In the genomic region with DNA sequence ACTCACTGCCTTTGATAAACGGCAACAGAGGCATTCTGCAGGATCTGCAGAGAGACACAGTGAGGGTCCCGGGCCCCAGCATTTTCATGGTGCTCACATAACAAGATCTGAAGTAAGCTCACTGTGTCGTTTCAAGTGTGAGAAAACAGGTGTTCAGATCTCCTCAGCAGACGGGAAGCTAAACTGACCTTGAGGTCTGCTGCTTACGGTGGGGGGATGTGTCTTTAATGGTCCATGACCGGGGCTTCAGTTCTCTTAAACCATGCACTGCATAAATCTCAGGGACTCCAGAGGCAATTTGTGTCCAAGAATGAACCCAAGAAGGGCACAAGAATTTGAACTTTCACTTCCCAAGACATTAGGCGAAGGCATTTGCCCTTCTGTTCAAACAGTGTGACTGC, we compare ENCODE assay signal across 11 mouse cellular contexts.
A peak's percentile ranks its signal among the peaks of the same experiment; 100 is the strongest.
DNase-seq lines count a peak whose midpoint lies in the region; ATAC-seq and TF ChIP-seq lines count a peak whose summit lies in the region.
"Had no signal": no experiment of that assay in that cellular context is flagged by ENCODE, and none has a peak within 500 bp of the region (broad histone marks: within the 10 kb centered on the region; RNA-seq: fewer than 3 reads in every experiment).

No protein-coding gene starts in this region.

- H3K4me1 ChIP-seq in lung, adult 2 months (ENCODE audit: control insufficient read depth, insufficient read depth, low read length), result no peaks in the 10 kb centered on the region
- 0 out of 2 replicates have a peak, but pooled peaks cover 3% of the 10 kb centered on the region for H3K4me1 ChIP-seq in kidney, postnatal 0 days (replicated peaks; ENCODE audit: insufficient read depth, low read length)
- no peaks in the 10 kb centered on the region for H3K4me1 ChIP-seq in neural tube, embryonic 11.5 days (ENCODE audit: control insufficient read depth, insufficient read depth, low read length)
- H3K4me1 ChIP-seq: hindbrain, embryonic 15.5 days had no signal

- peak; percentile 5 for DNase-seq in lung, postnatal 25 days (ENCODE audit: low spot score)
- DNase-seq in lung, adult 2 months, result no peak
- DNase-seq in embryo, embryonic 9.5 days (ENCODE audit: extremely low spot score), result peak; percentile 54
- peak; percentile 90 for DNase-seq in kidney, postnatal 0 days (ENCODE audit: low spot score)
- peak; percentile 66 for DNase-seq in neural tube, embryonic 11.5 days (ENCODE audit: low spot score)
- no peak for DNase-seq in spleen, adult 12 weeks (ENCODE audit: low spot score)
- no peak for DNase-seq in cerebellum, adult 8-10 months
- DNase-seq in adrenal gland, adult (ENCODE audit: inconsistent age in 2 of 2, low spot score in 1 of 2), result no peak
- DNase-seq: cerebellum, postnatal 25 days; right cerebral cortex, postnatal 25 days had no signal

- H3K27ac ChIP-seq in kidney, postnatal 0 days, result peak overlapping the region; percentile 76
- peak overlapping the region; percentile 42; the same call in 1 of the 2 replicates for H3K27ac ChIP-seq in neural tube, embryonic 11.5 days (ENCODE audit: low read depth, low read length)
- H3K27ac ChIP-seq: hindbrain, embryonic 15.5 days had no signal

- no peak overlapping the region for H3K9ac ChIP-seq in kidney, postnatal 0 days (ENCODE audit: low read depth, low read length)
- H3K9ac ChIP-seq in neural tube, embryonic 11.5 days (ENCODE audit: low read length), result no peak overlapping the region
- H3K9ac ChIP-seq: hindbrain, embryonic 15.5 days had no signal

- H3K4me2 ChIP-seq in kidney, postnatal 0 days (ENCODE audit: low read length), result no peak overlapping the region
- no peak overlapping the region for H3K4me2 ChIP-seq in neural tube, embryonic 11.5 days (ENCODE audit: low read depth)
- H3K4me2 ChIP-seq: hindbrain, embryonic 15.5 days had no signal

- H3K27me3 ChIP-seq in kidney, postnatal 0 days (ENCODE audit: insufficient read depth, low read length), result no peaks in the 10 kb centered on the region
- no peaks in the 10 kb centered on the region for H3K27me3 ChIP-seq in neural tube, embryonic 11.5 days (ENCODE audit: control insufficient read depth, insufficient read depth, low read length)
- H3K27me3 ChIP-seq: hindbrain, embryonic 15.5 days had no signal

- no peak overlapping the region for H3K4me3 ChIP-seq in lung, adult 2 months (replicated peaks; ENCODE audit: extremely low read depth, low read depth, low read length)
- no peak overlapping the region for H3K4me3 ChIP-seq in kidney, postnatal 0 days (replicated peaks; ENCODE audit: low read depth, low read length)
- H3K4me3 ChIP-seq in neural tube, embryonic 11.5 days (ENCODE audit: low read depth, low read length), result no peak overlapping the region
- H3K4me3 ChIP-seq: hindbrain, embryonic 15.5 days had no signal

- ATAC-seq in kidney, postnatal 0 days (replicated peaks; ENCODE audit: low FRiP score, low read depth), result peak; percentile 94
- ATAC-seq in neural tube, embryonic 11.5 days (ENCODE audit: insufficient read depth, low FRiP score, low TSS enrichment), result peak; percentile 74

- 40% methylated on average over 7 of the region's 7 CpGs for whole genome bisulfite sequencing in lung, adult 2 months
- WGBS in kidney, postnatal 0 days, result 11% methylated on average over 7 of the region's 7 CpGs
- 9% methylated on average over 7 of the region's 7 CpGs for WGBS in neural tube, embryonic 11.5 days

- H3K9me3 ChIP-seq in kidney, postnatal 0 days (replicated peaks; ENCODE audit: low read length), result no peaks in the 10 kb centered on the region
- H3K9me3 ChIP-seq in neural tube, embryonic 11.5 days (ENCODE audit: control insufficient read depth, low read length), result no peaks in the 10 kb centered on the region
- H3K9me3 ChIP-seq: hindbrain, embryonic 15.5 days had no signal

- no peak for TF ChIP-seq POLR2A in lung, adult 2 months (IDR thresholded peaks at IDR 0.05; ENCODE audit: borderline replicate concordance, extremely low read depth, low read depth, low read length)

- no peak for TF ChIP-seq CTCF in lung, adult 2 months (IDR thresholded peaks at IDR 0.05; ENCODE audit: insufficient read depth, low read length)
- TF ChIP-seq CTCF in kidney, postnatal 0 days (IDR thresholded peaks at IDR 0.05; ENCODE audit: low read depth), result no peak

- no peaks in the 10 kb centered on the region for H3K36me3 ChIP-seq in kidney, postnatal 0 days (ENCODE audit: insufficient read depth, low read length)
- H3K36me3 ChIP-seq in neural tube, embryonic 11.5 days (ENCODE audit: control insufficient read depth, insufficient read depth, low read length), result no peaks in the 10 kb centered on the region

Comparison
In these comparisons a context has a peak if more than half of its experiments do, and no peak if none do; other contexts are left out.
1. DNase-seq: peak in lung, postnatal 25 days (single experiment), embryo, embryonic 9.5 days (single experiment), kidney, postnatal 0 days (single experiment) and neural tube, embryonic 11.5 days (single experiment); none in lung, adult 2 months (single experiment), spleen, adult 12 weeks (single experiment), cerebellum, adult 8-10 months (single experiment) and adrenal gland, adult (0 of 2).